Mouse (Mus musculus): ENCODE measurements around the gene Mtr.

- TF ChIP-seq CTCF (IDR thresholded peaks at IDR 0.05; ENCODE audit: low read depth, low read length) (no peak), POLR2A (IDR thresholded peaks at IDR 0.05; ENCODE audit: extremely low read depth, insufficient read depth, low read length) (no peak)
Measured at GRCm38 (mm10) chr13:12297777-12298176, 39.9 kb upstream of the Mtr start.

Measured in liver, adult 2 months (tissue).